ENCODE assay signal across 14 mouse cellular contexts in the genomic region with DNA sequence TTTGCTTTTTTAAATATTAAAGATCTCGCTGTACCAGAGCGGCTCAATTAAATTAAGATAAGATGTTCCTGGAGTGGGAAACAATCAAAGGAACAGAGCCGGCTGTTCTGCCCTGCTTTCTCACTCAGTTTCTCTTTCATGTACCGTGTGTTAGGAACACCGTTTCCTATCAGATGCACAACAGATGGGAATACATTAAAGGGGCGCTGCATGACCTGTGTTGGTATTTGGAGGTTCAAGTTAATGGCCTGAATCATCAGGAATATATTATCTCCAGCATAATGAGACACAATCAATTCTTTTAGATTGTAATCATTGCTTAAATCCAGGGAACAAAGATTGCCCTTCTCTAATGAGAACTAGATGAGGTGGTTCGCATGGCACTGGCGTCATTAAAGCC.
DNase-seq lines count a peak whose midpoint lies in the region; ATAC-seq lines count a peak whose summit lies in the region.
"Had no signal": no experiment of that assay in that cellular context is flagged by ENCODE, and none has a peak within 500 bp of the region (broad histone marks: within the 10 kb centered on the region; RNA-seq: fewer than 3 reads in every experiment).

No protein-coding gene starts in this region.

- no peak overlapping the region for H3K4me2 ChIP-seq in hindbrain, embryonic 11.5 days (replicated peaks; ENCODE audit: low read depth, low read length)
- H3K4me2 ChIP-seq in hindbrain, embryonic 16.5 days (ENCODE audit: low read length) = no peak overlapping the region
- no peak overlapping the region for H3K4me2 ChIP-seq in forebrain, embryonic 13.5 days
- H3K4me2 ChIP-seq: limb, embryonic 15.5 days had no signal

- H3K9me3 ChIP-seq in hindbrain, embryonic 11.5 days (ENCODE audit: control insufficient read depth, low read length) = no peaks in the 10 kb centered on the region
- no peaks in the 10 kb centered on the region for H3K9me3 ChIP-seq in hindbrain, embryonic 16.5 days (ENCODE audit: control insufficient read depth, low read length)
- H3K9me3 ChIP-seq in forebrain, embryonic 13.5 days (replicated peaks) = no peaks in the 10 kb centered on the region
- H3K9me3 ChIP-seq: hindbrain, embryonic 10.5 days; limb, embryonic 15.5 days had no signal

- no peak overlapping the region for H3K4me3 ChIP-seq in hindbrain, embryonic 11.5 days (ENCODE audit: low read depth, low read length)
- H3K4me3 ChIP-seq in hindbrain, embryonic 16.5 days (ENCODE audit: low read length) = no peak overlapping the region
- no peak overlapping the region for H3K4me3 ChIP-seq in forebrain, embryonic 13.5 days
- H3K4me3 ChIP-seq: hindbrain, embryonic 10.5 days; limb, embryonic 15.5 days had no signal

- WGBS in hindbrain, embryonic 11.5 days = 55% methylated on average over 8 of the region's 8 CpGs
- WGBS in hindbrain, embryonic 16.5 days = 56% methylated on average over 8 of the region's 8 CpGs
- WGBS in forebrain, embryonic 13.5 days = 27% methylated on average over 8 of the region's 8 CpGs

- no peak for DNase-seq in hindbrain, embryonic 11.5 days (ENCODE audit: low spot score)
- peak; percentile 34 for DNase-seq in retina, postnatal 1 day
- no peak for DNase-seq in retina, embryonic 14.5 days (ENCODE audit: low spot score)
- no peak for DNase-seq in urinary bladder, postnatal 4 days (ENCODE audit: low spot score in 2 of 2)
- no peak for DNase-seq in right cerebral cortex, postnatal 25 days
- DNase-seq: cerebellum, adult 9-11 months; lung, postnatal 14 days; right cerebral cortex, postnatal 14 days had no signal

- H3K9ac ChIP-seq in hindbrain, embryonic 11.5 days (ENCODE audit: low read depth, low read length) = no peak overlapping the region
- no peak overlapping the region for H3K9ac ChIP-seq in hindbrain, embryonic 16.5 days (ENCODE audit: low read depth, low read length)
- H3K9ac ChIP-seq in forebrain, embryonic 13.5 days = no peak overlapping the region
- H3K9ac ChIP-seq: limb, embryonic 15.5 days had no signal

- no peaks in the 10 kb centered on the region for H3K27me3 ChIP-seq in hindbrain, embryonic 11.5 days (ENCODE audit: control insufficient read depth, insufficient read depth, low read length)
- no peaks in the 10 kb centered on the region for H3K27me3 ChIP-seq in hindbrain, embryonic 16.5 days (replicated peaks; ENCODE audit: control insufficient read depth, insufficient read depth, low read length)
- no peaks in the 10 kb centered on the region for H3K27me3 ChIP-seq in forebrain, embryonic 13.5 days
- H3K27me3 ChIP-seq: limb, embryonic 15.5 days had no signal

- H3K36me3 ChIP-seq in hindbrain, embryonic 11.5 days (ENCODE audit: control insufficient read depth, insufficient read depth, low read length) = no peaks in the 10 kb centered on the region
- no peaks in the 10 kb centered on the region for H3K36me3 ChIP-seq in hindbrain, embryonic 16.5 days (ENCODE audit: control insufficient read depth, insufficient read depth, low read length)
- H3K36me3 ChIP-seq in forebrain, embryonic 13.5 days (ENCODE audit: poor library complexity, severe bottlenecking) = no peaks in the 10 kb centered on the region
- H3K36me3 ChIP-seq: hindbrain, embryonic 10.5 days; limb, embryonic 15.5 days had no signal

- ATAC-seq in hindbrain, embryonic 11.5 days (ENCODE audit: low FRiP score) = peak; percentile 64; the same call in 1 of the 2 replicates
- no peak for ATAC-seq in hindbrain, embryonic 16.5 days
- peak; percentile 36; the same call in 1 of the 2 replicates for ATAC-seq in forebrain, embryonic 13.5 days
- ATAC-seq: intestine, postnatal 0 days had no signal

- H3K4me1 ChIP-seq in hindbrain, embryonic 11.5 days (replicated peaks; ENCODE audit: control insufficient read depth, insufficient read depth, low read length) = no peaks in the 10 kb centered on the region
- peaks cover 9% of the 10 kb centered on the region for H3K4me1 ChIP-seq in hindbrain, embryonic 16.5 days (ENCODE audit: control insufficient read depth, insufficient read depth, low read depth, low read length)
- peaks cover 28% of the 10 kb centered on the region for H3K4me1 ChIP-seq in forebrain, embryonic 13.5 days

- H3K27ac ChIP-seq in hindbrain, embryonic 11.5 days (ENCODE audit: low read depth, low read length) = no peak overlapping the region; the same call in 1 of the 2 replicates
- no peak overlapping the region for H3K27ac ChIP-seq in hindbrain, embryonic 16.5 days (ENCODE audit: low read depth, low read length)
- no peak overlapping the region for H3K27ac ChIP-seq in forebrain, embryonic 13.5 days
- H3K27ac ChIP-seq: kidney, postnatal 0 days had no signal
